Mouse (Mus musculus) mesoderm, embryonic 11.5 days (tissue): ENCODE data around the gene Ube2s.
"Not testable (repeated sequence)": the region's sequence is repeated elsewhere in the genome, so short reads cannot be mapped to it uniquely, and the experiment has no call there.

ENCODE experiments used
- DNase-seq: peaks from one replicate; pipeline ENCODE4 v3.0.0-alpha.2; 2012; ENCODE audit warnings: low read depth, low spot score

Ube2s gene

DNA sequence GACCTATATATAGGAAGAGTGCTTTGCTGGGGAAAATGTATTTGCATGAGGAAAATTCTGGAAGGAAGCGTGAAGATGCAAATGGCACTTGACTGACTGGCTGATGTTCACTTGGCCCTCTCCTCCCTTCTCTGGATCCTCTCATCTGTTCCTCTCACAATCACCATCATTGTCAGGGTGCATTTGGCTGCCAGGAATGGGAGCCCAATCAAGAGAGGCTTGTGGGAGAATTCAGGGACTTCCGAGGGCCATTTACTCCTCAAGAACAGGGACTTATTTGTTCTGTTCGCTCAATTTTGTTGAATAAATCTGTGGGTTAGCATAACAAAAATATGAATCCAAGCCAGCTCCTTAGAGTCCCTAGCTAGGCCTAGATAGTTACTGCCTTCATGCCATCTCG, 9.3 kb upstream of the Ube2s start:
- no peak for DNase-seq

DNA sequence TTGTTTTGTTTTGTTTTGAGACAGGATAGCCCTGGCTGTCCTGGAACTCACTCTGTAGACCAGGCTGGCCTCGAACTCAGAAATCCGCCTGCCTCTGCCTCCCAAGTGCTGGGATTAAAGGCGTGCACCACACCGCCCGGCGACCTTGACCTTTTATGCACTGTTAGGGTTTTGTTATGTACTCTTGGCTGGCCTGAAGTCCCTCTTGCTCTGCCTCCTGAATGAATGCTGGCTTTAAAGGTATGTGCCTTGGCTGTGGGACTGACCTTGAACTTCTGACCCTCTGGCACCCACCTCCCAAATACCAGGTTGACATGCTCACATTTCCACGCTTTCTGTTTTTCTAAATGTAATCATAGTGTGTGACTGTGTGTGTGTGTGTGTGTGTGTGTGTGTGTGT, 8.5 kb upstream of the Ube2s start:
- not testable (repeated sequence) for DNase-seq

DNA sequence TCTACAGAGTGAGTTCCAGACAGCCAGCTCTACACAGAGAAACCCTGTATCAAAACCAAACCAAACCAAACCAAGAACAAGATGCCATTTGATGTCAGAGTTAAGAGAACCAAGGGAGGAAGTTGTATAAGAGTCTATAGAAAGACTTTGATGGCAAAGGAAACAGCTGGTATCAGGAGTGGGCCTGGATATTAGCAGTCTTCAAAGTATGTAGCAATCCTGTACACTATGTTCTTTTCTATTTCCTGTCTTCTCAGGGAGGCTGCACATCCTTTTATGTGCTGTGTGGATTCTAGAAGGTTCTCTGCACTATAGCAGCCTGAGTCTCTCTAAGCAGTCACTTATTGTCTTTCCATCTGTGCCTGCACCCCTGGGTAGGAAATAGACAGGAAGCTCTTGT, 4.2 kb upstream of the Ube2s start:
- DNase-seq: no peak

- DNase-seq: no peak
These were observed 858 bp upstream of the Ube2s start for GRCm38 (mm10) chr7:4813105-4813791.

DNA sequence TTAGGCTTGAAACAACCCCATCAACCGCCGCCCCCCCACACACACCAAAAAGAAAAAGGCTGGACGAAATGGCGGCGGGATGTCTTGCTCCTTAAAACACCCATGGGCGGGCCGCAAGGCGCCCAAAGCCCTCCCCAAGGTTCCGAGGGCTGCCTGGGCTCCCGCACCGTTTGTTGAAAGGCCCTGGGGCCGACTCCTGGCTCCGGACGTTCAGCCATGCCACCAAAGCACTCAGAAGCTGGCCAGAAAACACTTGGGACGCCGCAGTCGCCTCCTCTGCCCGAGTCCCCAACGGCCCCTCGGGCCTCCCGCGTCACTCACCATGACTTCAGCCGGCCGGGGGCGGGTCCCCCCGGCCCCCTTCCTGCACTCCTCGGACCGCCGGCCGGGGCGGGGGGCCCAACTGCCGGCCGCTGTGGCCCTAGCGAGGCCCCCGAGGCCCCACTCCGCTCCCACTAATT, 518 bp downstream of the Ube2s start:
- no peak for DNase-seq

- not testable (repeated sequence) for DNase-seq
These were observed 1.3 kb downstream of the Ube2s start for GRCm38 (mm10) chr7:4811131-4811530.

DNA sequence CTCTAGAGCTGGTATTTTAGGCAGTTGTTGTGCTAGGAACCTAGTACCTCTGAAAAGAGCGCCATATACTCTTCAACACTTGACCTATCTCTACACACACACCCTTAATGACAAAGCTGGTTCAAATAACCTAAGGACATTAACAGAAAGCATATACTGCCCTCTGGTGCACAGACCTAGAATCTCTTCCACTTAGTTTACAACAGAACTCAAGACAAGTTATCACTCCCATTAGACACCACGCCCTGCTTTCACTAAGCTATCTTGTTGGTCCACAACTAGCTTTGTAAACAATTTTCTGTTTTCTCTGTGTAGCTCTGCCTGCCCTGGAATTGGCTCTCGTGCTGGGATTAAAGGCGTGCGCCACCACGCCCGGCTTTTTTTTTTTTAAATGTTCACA, 5.7 kb downstream of the Ube2s start:
- DNase-seq: peak; percentile 50

DNA sequence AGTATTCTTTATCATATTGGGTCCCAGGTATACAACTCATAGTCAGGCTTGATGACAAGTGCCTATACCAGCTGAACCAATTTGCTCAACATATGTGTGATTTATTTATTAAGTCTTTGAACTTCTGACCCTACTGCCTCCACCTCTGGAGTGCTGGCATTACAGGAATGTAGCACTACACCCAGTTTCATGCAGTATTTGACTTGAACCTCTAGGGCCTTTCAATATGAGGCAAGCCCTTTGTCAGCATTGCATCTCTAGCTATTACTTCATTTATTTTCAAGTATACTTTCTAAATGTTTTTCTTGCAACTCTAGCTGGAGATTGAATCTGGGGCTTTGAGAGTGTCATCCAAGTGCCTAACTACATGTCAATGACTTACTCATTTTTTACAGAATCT, 10.1 kb downstream of the Ube2s start:
- peak; percentile 34 for DNase-seq

GRCm38 (mm10) chr7:4795767-4796433, 16.5 kb downstream of the Ube2s start:
- peak; percentile 57 for DNase-seq

- DNase-seq: no peak
These were observed 17.7 kb downstream of the Ube2s start for GRCm38 (mm10) chr7:4794631-4795168.

DNA sequence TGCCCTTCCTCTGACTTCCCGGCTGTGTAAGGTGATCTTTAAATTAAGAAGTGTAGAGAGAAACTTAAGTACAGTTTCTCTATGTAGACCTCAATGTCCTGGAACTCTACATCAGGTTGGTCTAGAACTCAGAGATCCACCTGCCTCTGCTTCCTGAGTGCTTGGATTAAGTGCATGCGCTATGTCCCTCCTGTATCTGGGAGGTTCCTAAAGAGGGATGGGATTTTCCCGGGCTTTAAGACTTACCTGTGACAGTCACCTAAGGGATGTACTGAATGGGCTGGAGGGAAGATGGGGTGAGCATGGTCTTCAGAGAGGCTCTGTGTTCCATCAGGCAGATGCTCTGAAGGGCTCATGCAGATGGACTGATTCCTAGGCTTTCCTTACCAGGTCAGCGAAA, 18.7 kb downstream of the Ube2s start:
- no peak for DNase-seq

GRCm38 (mm10) chr7:4793248-4793647, 19.1 kb downstream of the Ube2s start:
- DNase-seq: not testable (repeated sequence)

GRCm38 (mm10) chr7:4792278-4793212, 19.8 kb downstream of the Ube2s start, which contains the start of gene Rpl28:
Rpl28 (plus strand) TSS chr7:4792874.
- DNase-seq: peak; percentile 98

- DNase-seq: no peak
These were observed 22.9 kb downstream of the Ube2s start, which contains the start of gene Tmem238 for GRCm38 (mm10) chr7:4789436-4789935. Tmem238 (minus strand) TSS chr7:4789656.

- DNase-seq: peak; percentile 73
These were observed 23.6 kb downstream of the Ube2s start for GRCm38 (mm10) chr7:4788499-4789435.

- no peak for DNase-seq
These were observed 28.6 kb downstream of the Ube2s start for GRCm38 (mm10) chr7:4783667-4784268.

DNA sequence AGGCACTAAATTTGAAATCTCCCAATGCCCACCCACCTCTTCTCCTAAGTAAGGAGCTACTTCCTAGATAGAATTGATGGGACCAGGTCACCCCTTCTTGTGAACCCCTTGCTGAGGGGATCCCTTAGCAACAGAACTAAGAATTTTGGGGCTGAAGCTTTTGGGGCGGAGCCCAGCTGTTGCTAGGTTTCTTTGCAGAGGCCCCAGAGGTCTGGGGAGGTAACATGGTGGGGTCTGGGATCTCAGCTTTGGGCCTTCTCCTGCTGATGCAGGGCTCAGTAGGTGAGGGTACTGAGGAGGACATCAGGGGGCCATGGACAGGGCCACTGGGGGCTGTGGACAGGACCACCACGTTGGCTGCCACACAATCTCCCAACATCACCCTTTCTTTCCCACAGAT, 29.6 kb downstream of the Ube2s start, which contains the start of the genes Il11 and Tmem190:
Gene Il11 (minus strand): TSS at position 101 of the 400 bp plus-strand sequence.
Gene Tmem190 (plus strand): TSS at position 179 of the 400 bp plus-strand sequence.
- DNase-seq: no peak

GRCm38 (mm10) chr7:4782130-4782529, 30.3 kb downstream of the Ube2s start:
- no peak for DNase-seq

- DNase-seq: no peak
These were observed 32.5 kb downstream of the Ube2s start for GRCm38 (mm10) chr7:4779921-4780320.
